Mouse (Mus musculus): ENCODE measurements around the gene Cyp2b9. TPM values are rescaled to one million over a fixed set of nuclear protein-coding genes. Genes with fewer than 3 reads are reported as not detected.
"Not testable (repeated sequence)": the region's sequence is repeated elsewhere in the genome, so short reads cannot be mapped to it uniquely, and the experiment has no call there.

Gene Cyp2b9
- polyA plus RNA-seq (2012; fragmentation: generic; extraction: Trizol): not detected

GRCm38 (mm10) chr7:26173111-26173510, at the start of gene Cyp2b9:
Gene Cyp2b9, plus strand, starts transcription at chr7:26173411.
- not testable (repeated sequence) for H3K79me2 ChIP-seq (ENCODE audit: control insufficient read depth, insufficient read depth); H3K36me3 ChIP-seq (ENCODE audit: control insufficient read depth, insufficient read depth); H3ac ChIP-seq (ENCODE audit: control insufficient read depth, insufficient read length); H3K4me2 ChIP-seq (ENCODE audit: low read depth); H3K4me3 ChIP-seq; H3K27me3 ChIP-seq (ENCODE audit: control insufficient read depth, insufficient read depth, insufficient read length)

- not testable (repeated sequence) for H3ac ChIP-seq (ENCODE audit: control insufficient read depth, insufficient read length); H3K79me2 ChIP-seq (ENCODE audit: control insufficient read depth, insufficient read depth); H3K4me3 ChIP-seq; H3K27me3 ChIP-seq (ENCODE audit: control insufficient read depth, insufficient read depth, insufficient read length); H3K4me2 ChIP-seq (ENCODE audit: low read depth); H3K36me3 ChIP-seq (ENCODE audit: control insufficient read depth, insufficient read depth)
These were observed 33.6 kb upstream of the Cyp2b9 start for GRCm38 (mm10) chr7:26139623-26140022.

- H3K27me3 ChIP-seq (ENCODE audit: control insufficient read depth, insufficient read depth, insufficient read length); H3K79me2 ChIP-seq (ENCODE audit: control insufficient read depth, insufficient read depth); H3K4me2 ChIP-seq (ENCODE audit: low read depth); H3K4me3 ChIP-seq; H3ac ChIP-seq (ENCODE audit: control insufficient read depth, insufficient read length); H3K36me3 ChIP-seq (ENCODE audit: control insufficient read depth, insufficient read depth): not testable (repeated sequence)
These were observed 29.6 kb upstream of the Cyp2b9 start for GRCm38 (mm10) chr7:26143657-26144056.

- H3K36me3 ChIP-seq (ENCODE audit: control insufficient read depth, insufficient read depth): not testable (repeated sequence)
These were observed 4.3 kb upstream of the Cyp2b9 start for GRCm38 (mm10) chr7:26168765-26169536.

GRCm38 (mm10) chr7:26201083-26201482, 27.9 kb downstream of the Cyp2b9 start:
- TF ChIP-seq POLR2AphosphoS2 (IDR thresholded peaks at IDR 0.05; ENCODE audit: insufficient read length, low read depth) (no peak), TCF3 (IDR thresholded peaks at IDR 0.05; ENCODE audit: insufficient read length, low read depth) (no peak), MYOD1 (IDR thresholded peaks at IDR 0.05; ENCODE audit: control insufficient read depth in 1 of 3, insufficient read length in 2 of 3, low read depth in 2 of 3) (no peak), E2F4 (IDR thresholded peaks at IDR 0.05; ENCODE audit: insufficient read depth) (no peak), POLR2A (IDR thresholded peaks at IDR 0.05; ENCODE audit: insufficient read length, low read depth) (no peak), MAX (IDR thresholded peaks at IDR 0.05; ENCODE audit: low read depth) (no peak), SRF (IDR thresholded peaks at IDR 0.05; ENCODE audit: control insufficient read depth, insufficient read length, low read depth) (no peak), CEBPB (IDR thresholded peaks at IDR 0.05; ENCODE audit: insufficient read depth, poor library complexity, severe bottlenecking) (no peak), MYOG (IDR thresholded peaks at IDR 0.05; ENCODE audit: control insufficient read depth in 1 of 3, insufficient read depth in 1 of 3, insufficient read length in 2 of 3, low read depth in 2 of 3) (no peak), REST (IDR thresholded peaks at IDR 0.05; ENCODE audit: insufficient read depth, insufficient read length) (no peak)
- no peaks in the 10 kb centered on the region for H3K36me3 ChIP-seq (ENCODE audit: control insufficient read depth, insufficient read depth)
- no peak overlapping the region for H3K4me2 ChIP-seq (ENCODE audit: low read depth)
- H3K79me2 ChIP-seq (ENCODE audit: control insufficient read depth, insufficient read depth): no peaks in the 10 kb centered on the region
- no peak overlapping the region for H3K4me3 ChIP-seq
- H3K27me3 ChIP-seq (ENCODE audit: control insufficient read depth, insufficient read depth, insufficient read length): no peaks in the 10 kb centered on the region
- H3ac ChIP-seq (ENCODE audit: control insufficient read depth, insufficient read length): no peak overlapping the region

More at GRCm38 (mm10) chr7:26168765-26169536, 4.3 kb upstream of the Cyp2b9 start:
- H3K4me2 ChIP-seq (ENCODE audit: low read depth); H3K27me3 ChIP-seq (ENCODE audit: control insufficient read depth, insufficient read depth, insufficient read length); H3ac ChIP-seq (ENCODE audit: control insufficient read depth, insufficient read length); H3K4me3 ChIP-seq; H3K79me2 ChIP-seq (ENCODE audit: control insufficient read depth, insufficient read depth): not testable (repeated sequence)

- H3K79me2 ChIP-seq (ENCODE audit: control insufficient read depth, insufficient read depth); H3K36me3 ChIP-seq (ENCODE audit: control insufficient read depth, insufficient read depth); H3ac ChIP-seq (ENCODE audit: control insufficient read depth, insufficient read length); H3K4me3 ChIP-seq; H3K4me2 ChIP-seq (ENCODE audit: low read depth); H3K27me3 ChIP-seq (ENCODE audit: control insufficient read depth, insufficient read depth, insufficient read length): not testable (repeated sequence)
These were observed 86.8 kb downstream of the Cyp2b9 start, which contains the start of gene Vmn1r184 for GRCm38 (mm10) chr7:26260034-26260433. Gene Vmn1r184, plus strand, starts transcription at chr7:26260334.

Other genes starting within 250 kb of the Cyp2b9 start
- 0.49 TPM for gene Cyp2b13, start 111.9 kb upstream of the Cyp2b9 start, polyA plus RNA-seq (2012; fragmentation: generic; extraction: Trizol)
- not detected for gene Vmn1r184, start 86.9 kb downstream of the Cyp2b9 start, polyA plus RNA-seq (2012; fragmentation: generic; extraction: Trizol)
- gene Cyp2a4, start 133.8 kb downstream of the Cyp2b9 start, polyA plus RNA-seq (2012; fragmentation: generic; extraction: Trizol): not detected
- not detected for gene Nlrp9c, start 230.3 kb downstream of the Cyp2b9 start, polyA plus RNA-seq (2012; fragmentation: generic; extraction: Trizol)

Data from myocyte (in vitro differentiated cells).